Mouse (Mus musculus): ENCODE data around the gene Slc16a4. TPM values are rescaled to one million over a fixed set of nuclear protein-coding genes. Genes with fewer than 3 reads are reported as not detected.

Slc16a4 gene
- 1 to 10 TPM; 1.5 to 1.9 (median 1.6) TPM for polyA plus RNA-seq (2017; shearing (Covaris generic))

GRCm38 (mm10) chr3:107290764-107291381 lies at the start of gene Slc16a4:
TSS of gene Slc16a4 (plus strand) at chr3:107291230.
- ATAC-seq: no peak

GRCm38 (mm10) chr3:107241389-107242094 lies 49.5 kb upstream of the Slc16a4 start:
- ATAC-seq: no peak

GRCm38 (mm10) chr3:107246876-107247275 lies 44.2 kb upstream of the Slc16a4 start:
- ATAC-seq: no peak

- ATAC-seq: no peak
Measured at GRCm38 (mm10) chr3:107249042-107249441, 42.0 kb upstream of the Slc16a4 start.

GRCm38 (mm10) chr3:107250320-107250719 lies 40.7 kb upstream of the Slc16a4 start:
- no peak for ATAC-seq

GRCm38 (mm10) chr3:107252035-107252434 lies 39.0 kb upstream of the Slc16a4 start:
- no peak for ATAC-seq

- ATAC-seq: no peak
Measured at GRCm38 (mm10) chr3:107253925-107254324, 37.1 kb upstream of the Slc16a4 start.

GRCm38 (mm10) chr3:107255992-107256391 lies 35.0 kb upstream of the Slc16a4 start:
- no peak for ATAC-seq

- no peak for ATAC-seq
Measured at GRCm38 (mm10) chr3:107256724-107257123, 34.3 kb upstream of the Slc16a4 start.

GRCm38 (mm10) chr3:107257924-107258323 lies 33.1 kb upstream of the Slc16a4 start:
- no peak for ATAC-seq

- ATAC-seq: no peak
Measured at GRCm38 (mm10) chr3:107260956-107261850, 29.8 kb upstream of the Slc16a4 start.

GRCm38 (mm10) chr3:107261851-107262165 lies 29.2 kb upstream of the Slc16a4 start:
- ATAC-seq: no peak

- ATAC-seq: no peak
Measured at GRCm38 (mm10) chr3:107266814-107267345, 24.1 kb upstream of the Slc16a4 start.

- no peak for ATAC-seq
Measured at GRCm38 (mm10) chr3:107272433-107272832, 18.6 kb upstream of the Slc16a4 start.

- peak; percentile 74 for ATAC-seq
Measured at GRCm38 (mm10) chr3:107273820-107274219, 17.2 kb upstream of the Slc16a4 start.

- no peak for ATAC-seq
Measured at GRCm38 (mm10) chr3:107275351-107275750, 15.7 kb upstream of the Slc16a4 start.

GRCm38 (mm10) chr3:107275996-107276395 lies 15.0 kb upstream of the Slc16a4 start:
- ATAC-seq: no peak

- ATAC-seq: no peak
Measured at GRCm38 (mm10) chr3:107276626-107277025, 14.4 kb upstream of the Slc16a4 start.

- peak; percentile 87 for ATAC-seq
Measured at GRCm38 (mm10) chr3:107278479-107279269, 12.4 kb upstream of the Slc16a4 start, which contains the start of gene Lamtor5. TSS of gene Lamtor5 (plus strand) at chr3:107278858.

- no peak for ATAC-seq
Measured at GRCm38 (mm10) chr3:107286123-107286522, 4.9 kb upstream of the Slc16a4 start.

- ATAC-seq: no peak
Measured at GRCm38 (mm10) chr3:107287346-107287745, 3.7 kb upstream of the Slc16a4 start.

All from inflammation-experienced regulatory T-cells, adult 6 months (primary cell).